Mouse (Mus musculus) gastrocnemius, postnatal 10 days (tissue): ENCODE data around the gene Gata3. TPM values are rescaled to one million over a fixed set of nuclear protein-coding genes. Genes with fewer than 3 reads are reported as not detected.

Experiments
- DNase-seq: peaks from one replicate; pipeline ENCODE4 v3.0.0; 2021; ENCODE audit warnings: mixed read lengths
- long read RNA-seq, 2 experiments: library from polyadenylated mRNA; stranded (forward); transcript quantifications; one replicate each; pipeline ENCODE4 v2.0.0; 2021
- total RNA-seq, 2 experiments: library from RNA; stranded (reverse); gene quantifications; 2 replicates each; pipeline ENCODE4 v1.2.3; 2021

Gene Gata3
- total RNA-seq = under 1 TPM; 0.19 to 0.23 TPM
- long read RNA-seq, experiment 1 = 0 reads
- long read RNA-seq, experiment 2 = 0 reads

- no peak for DNase-seq
These were observed at the start of gene Gata3 for GRCm38 (mm10) chr2:9889651-9890183. Gata3 (minus strand) TSS chr2:9890034.

DNA sequence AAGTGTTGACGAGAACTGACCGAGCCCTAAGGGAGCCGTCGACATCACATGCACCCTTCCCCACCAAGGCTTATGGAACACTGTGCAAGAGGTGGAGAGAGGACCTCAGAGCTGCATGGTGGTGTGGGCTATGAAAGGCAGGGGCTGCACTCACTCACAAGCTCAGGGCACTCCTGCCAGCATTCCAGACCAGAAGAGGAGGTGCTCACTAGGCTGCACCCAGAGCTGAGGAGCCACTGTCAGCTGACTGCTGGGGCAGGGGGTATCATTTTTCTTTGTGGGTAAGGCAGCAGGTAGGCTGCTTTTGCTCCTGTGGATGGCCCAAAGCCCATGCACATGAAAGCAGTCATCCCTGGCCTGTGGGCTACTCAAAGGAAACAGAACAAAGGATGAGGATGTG, 49.4 kb upstream of the Gata3 start:
- DNase-seq = no peak

- no peak for DNase-seq
These were observed 46.1 kb upstream of the Gata3 start for GRCm38 (mm10) chr2:9935965-9936364.

DNA sequence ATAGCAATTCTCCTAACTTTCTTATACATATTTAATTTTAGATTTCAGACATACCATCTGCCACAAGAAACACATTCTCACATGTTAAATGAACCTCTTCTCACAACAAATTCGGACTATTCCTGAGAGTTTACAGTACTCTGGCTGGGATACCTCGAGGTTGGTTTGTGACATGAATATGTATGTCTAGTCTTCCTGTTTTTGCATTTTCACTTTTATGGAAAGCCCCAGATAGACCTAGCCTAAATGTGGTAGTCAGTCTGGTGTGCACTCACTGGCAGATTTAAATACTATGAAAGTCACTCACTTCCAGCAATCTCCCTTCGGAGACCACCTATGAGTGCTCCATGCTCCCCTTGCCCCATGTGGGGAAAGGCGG, 37.1 kb upstream of the Gata3 start:
- DNase-seq = no peak

- no peak for DNase-seq
These were observed 36.5 kb upstream of the Gata3 start for GRCm38 (mm10) chr2:9926194-9926904.

GRCm38 (mm10) chr2:9918691-9919471, 29.0 kb upstream of the Gata3 start:
- no peak for DNase-seq

GRCm38 (mm10) chr2:9917602-9918001, 27.8 kb upstream of the Gata3 start:
- no peak for DNase-seq

GRCm38 (mm10) chr2:9905995-9906394, 16.2 kb upstream of the Gata3 start:
- no peak for DNase-seq

- no peak for DNase-seq
These were observed 14.2 kb upstream of the Gata3 start for GRCm38 (mm10) chr2:9903854-9904560.

GRCm38 (mm10) chr2:9897846-9898245, 8.0 kb upstream of the Gata3 start:
- no peak for DNase-seq

DNA sequence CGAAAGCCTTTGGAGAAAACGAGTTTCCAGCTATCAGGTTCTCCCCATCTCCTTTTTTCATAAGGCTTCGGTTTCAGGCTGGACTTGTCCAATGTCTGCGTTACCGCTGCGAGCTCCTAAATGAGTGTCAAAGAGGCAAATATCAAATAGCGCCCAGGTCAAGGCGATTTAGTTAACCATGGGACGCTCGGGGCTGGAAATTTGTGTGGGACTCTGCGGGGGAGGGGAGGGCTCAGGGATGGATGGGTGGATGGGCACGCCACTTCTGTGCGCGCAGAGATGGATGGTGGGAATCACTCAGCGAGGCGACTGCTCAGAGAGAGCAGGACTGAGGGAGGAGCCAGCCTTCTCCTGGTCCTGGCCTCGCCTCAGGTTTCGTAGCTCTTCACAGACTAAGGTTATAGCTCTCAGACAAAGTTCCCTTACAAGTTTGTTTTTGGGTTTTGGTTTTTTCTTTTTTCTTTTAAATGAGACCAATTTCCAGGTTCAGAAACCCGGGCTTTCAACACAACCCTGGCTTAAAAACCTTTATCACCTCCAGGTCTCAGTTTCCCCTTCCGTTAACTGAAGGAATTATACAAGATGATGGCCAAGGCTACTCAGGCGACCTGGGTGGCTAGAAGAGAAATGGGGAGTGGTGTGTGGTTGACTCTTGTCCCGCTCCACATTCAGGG, 6.4 kb upstream of the Gata3 start:
- no peak for DNase-seq

GRCm38 (mm10) chr2:9894836-9895593, 5.2 kb upstream of the Gata3 start:
- no peak for DNase-seq

- DNase-seq = no peak
These were observed 3.6 kb upstream of the Gata3 start for GRCm38 (mm10) chr2:9893272-9893953.

DNA sequence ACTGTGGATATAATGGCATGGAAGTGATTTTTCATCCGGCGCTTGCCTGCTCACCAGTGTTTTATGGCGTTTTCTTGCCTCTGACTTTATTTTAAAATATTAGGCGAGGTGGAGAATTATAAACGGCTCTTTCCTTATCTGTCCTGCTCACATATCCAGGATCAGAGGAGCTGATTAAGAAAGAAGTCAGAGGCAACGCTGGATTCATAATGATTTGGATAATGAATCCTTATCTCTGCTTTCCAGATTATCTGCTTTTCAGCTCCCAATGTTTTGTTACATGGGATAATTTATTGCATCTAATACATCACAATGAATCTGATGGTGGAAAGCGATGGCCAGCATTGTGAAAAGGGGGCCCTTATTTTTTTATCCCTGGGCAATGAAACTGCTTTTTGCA, 2.7 kb upstream of the Gata3 start:
- no peak for DNase-seq

DNA sequence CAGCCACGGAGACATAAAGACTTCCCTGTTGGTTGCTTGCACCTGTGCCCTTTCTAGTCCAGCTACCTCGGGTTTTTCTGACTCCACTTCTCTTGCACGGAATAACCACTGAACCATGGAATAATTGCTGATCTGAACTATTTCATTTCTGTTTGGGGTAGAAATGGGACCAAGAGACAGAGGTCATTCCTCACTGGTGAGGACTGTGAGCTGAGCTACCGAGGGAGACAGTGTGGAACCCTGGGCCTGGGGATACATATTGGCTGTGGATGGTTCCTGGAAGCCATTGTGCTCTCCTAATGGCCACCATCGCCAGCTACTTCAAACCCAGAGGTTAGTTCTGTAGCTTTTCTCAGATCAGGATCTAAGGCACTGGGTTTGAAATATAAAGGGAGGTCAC, 1.1 kb upstream of the Gata3 start:
- no peak for DNase-seq

- DNase-seq = no peak
These were observed 417 bp upstream of the Gata3 start for GRCm38 (mm10) chr2:9890251-9890650.

- DNase-seq = no peak
These were observed 752 bp downstream of the Gata3 start, which contains the start of gene 9230102O04Rik for GRCm38 (mm10) chr2:9888913-9889650. 9230102O04Rik (minus strand) TSS chr2:9889540.

DNA sequence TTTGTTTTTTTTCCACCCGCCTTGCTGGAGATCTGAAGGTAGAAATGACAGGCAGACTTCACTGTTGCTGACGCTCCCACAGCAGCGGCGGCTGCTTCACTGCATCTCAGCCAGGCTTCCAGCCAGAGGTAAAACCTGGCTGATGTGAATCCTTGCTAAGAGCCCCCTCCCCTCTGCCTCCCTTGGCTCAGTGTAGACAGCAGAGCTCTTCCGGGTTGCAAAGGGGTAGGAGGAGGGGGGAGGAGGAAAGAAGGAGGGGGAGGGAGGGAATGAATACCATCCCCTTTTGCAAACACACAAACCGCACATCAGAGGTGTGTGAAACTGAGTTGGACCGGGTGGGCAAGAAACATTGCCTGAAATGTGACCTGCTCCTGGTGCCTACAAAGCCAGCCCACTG, 2.2 kb downstream of the Gata3 start:
- no peak for DNase-seq

DNA sequence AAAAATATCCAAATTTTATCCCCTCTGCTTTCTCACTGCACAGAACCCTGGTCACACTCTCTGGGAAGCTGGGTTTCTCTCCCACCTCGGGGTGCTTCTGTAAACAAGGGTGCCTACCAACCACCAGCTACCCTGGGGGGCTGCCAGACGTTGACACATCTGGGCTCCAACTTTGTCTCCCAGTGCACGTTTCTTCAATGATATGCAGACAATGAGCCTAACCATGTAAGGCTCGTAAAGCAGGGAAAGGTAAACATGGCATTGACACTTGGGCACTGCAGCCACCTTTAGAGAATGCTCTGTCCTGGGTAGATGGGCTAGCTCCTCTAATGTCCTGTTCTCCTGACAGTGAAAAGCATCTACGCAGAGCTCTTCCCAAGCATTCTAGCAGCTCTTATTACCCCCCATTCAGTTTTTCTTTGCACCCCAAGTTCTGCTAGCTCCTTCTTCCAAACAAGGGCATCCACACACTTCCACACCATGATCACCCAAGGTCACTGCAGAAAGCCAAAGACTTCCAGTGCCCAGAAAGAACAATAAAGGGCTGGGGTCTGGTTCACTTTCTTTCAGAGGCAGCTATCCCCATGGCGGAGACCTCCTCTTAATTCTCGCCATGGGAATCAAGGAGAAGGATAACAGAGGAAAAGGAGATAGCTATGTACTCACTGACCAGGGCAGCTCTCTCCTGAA, 2.8 kb downstream of the Gata3 start:
- no peak for DNase-seq
